ENCODE assay signal across 23 mouse cellular contexts in the genomic region with DNA sequence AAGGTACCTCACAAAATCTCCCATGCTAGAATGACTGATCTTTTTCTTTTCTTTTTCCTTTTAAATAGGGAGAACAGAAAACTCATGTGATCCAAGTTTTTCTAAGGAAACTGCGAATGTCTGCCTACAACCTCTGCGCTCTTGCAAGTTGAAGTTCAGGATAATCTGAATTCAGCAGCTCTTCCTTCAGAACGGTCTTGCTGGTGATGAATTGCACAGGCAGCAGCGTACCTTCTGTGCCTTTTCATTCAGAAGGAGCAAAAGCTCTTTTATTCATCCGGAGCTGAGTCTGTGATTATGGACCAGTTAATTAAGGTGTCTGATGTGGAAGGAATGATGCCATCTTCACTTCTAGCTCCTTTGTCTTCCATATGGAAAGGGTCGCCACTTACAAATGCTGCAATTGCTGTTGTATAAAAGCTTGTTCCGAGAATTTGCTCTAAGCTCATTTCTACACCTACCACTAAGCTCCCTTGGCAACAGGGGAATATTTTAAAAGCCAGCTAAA.
DNase-seq lines count a peak whose midpoint lies in the region; ATAC-seq lines count a peak whose summit lies in the region.
"Had no signal": no experiment of that assay in that cellular context is flagged by ENCODE, and none has a peak within 500 bp of the region (broad histone marks: within the 10 kb centered on the region; RNA-seq: fewer than 3 reads in every experiment).

No protein-coding gene starts in this region.

- no peaks in the 10 kb centered on the region for H3K36me3 ChIP-seq in hindbrain, embryonic 14.5 days (replicated peaks; ENCODE audit: control insufficient read depth, insufficient read depth)
- H3K36me3 ChIP-seq in hindbrain, embryonic 12.5 days = no peaks in the 10 kb centered on the region
- no peaks in the 10 kb centered on the region for H3K36me3 ChIP-seq in liver, embryonic 11.5 days (ENCODE audit: control insufficient read depth, insufficient read depth, low read length)
- H3K36me3 ChIP-seq: liver, embryonic 12.5 days; neural tube, embryonic 13.5 days had no signal

- no peaks in the 10 kb centered on the region for H3K4me1 ChIP-seq in hindbrain, embryonic 14.5 days (replicated peaks; ENCODE audit: control insufficient read depth, insufficient read depth, low read length)
- no peaks in the 10 kb centered on the region for H3K4me1 ChIP-seq in hindbrain, embryonic 12.5 days
- H3K4me1 ChIP-seq in liver, embryonic 11.5 days (replicated peaks; ENCODE audit: control insufficient read depth, insufficient read depth, low read length) = no peaks in the 10 kb centered on the region
- H3K4me1 ChIP-seq: liver, embryonic 12.5 days; megakaryocyte, embryonic 14.5 days had no signal

- no peak for DNase-seq in hindbrain, embryonic 14.5 days (ENCODE audit: low spot score)
- DNase-seq in left cerebral cortex, postnatal 14 days (ENCODE audit: low spot score in 2 of 2) = peak; percentile 5 to 21
- DNase-seq in left cerebral cortex, postnatal 4 days = no peak
- peak; percentile 23 to 38 for DNase-seq in right cerebral cortex, adult 2 months (ENCODE audit: low spot score in 2 of 2)
- no peak for DNase-seq in right cerebral cortex, postnatal 36 days (ENCODE audit: low spot score in 2 of 2)
- peak; percentile 34 for DNase-seq in telencephalon, adult 2 months (ENCODE audit: low read depth, low spot score)
- DNase-seq in liver, embryonic 11.5 days (ENCODE audit: low spot score) = no peak
- DNase-seq: adrenal gland, postnatal 36 days; B cell, adult 2 months; cerebellum, adult 2 months; cerebellum, postnatal 36 days; gastrocnemius, adult 2 months; heart, postnatal 10 days; kidney, adult 2 months; kidney, postnatal 10 days; lung, adult 2 months; thymus, postnatal 14 days had no signal

- H3K27ac ChIP-seq in hindbrain, embryonic 14.5 days = no peak overlapping the region
- H3K27ac ChIP-seq in hindbrain, embryonic 12.5 days = no peak overlapping the region
- H3K27ac ChIP-seq in liver, embryonic 11.5 days (ENCODE audit: low read depth, low read length) = no peak overlapping the region
- H3K27ac ChIP-seq: gastrocnemius, adult 2 months; liver, embryonic 12.5 days; neural tube, embryonic 13.5 days had no signal

- H3K27me3 ChIP-seq in hindbrain, embryonic 14.5 days (ENCODE audit: control insufficient read depth, insufficient read depth, low read length) = no peaks in the 10 kb centered on the region
- H3K27me3 ChIP-seq in hindbrain, embryonic 12.5 days = no peaks in the 10 kb centered on the region
- no peaks in the 10 kb centered on the region for H3K27me3 ChIP-seq in liver, embryonic 11.5 days (replicated peaks; ENCODE audit: control insufficient read depth, insufficient read depth, low read length)
- H3K27me3 ChIP-seq: liver, embryonic 12.5 days; megakaryocyte, embryonic 14.5 days; neural tube, embryonic 13.5 days had no signal

- no peaks in the 10 kb centered on the region for H3K9me3 ChIP-seq in hindbrain, embryonic 14.5 days (ENCODE audit: control insufficient read depth, low read length)
- no peaks in the 10 kb centered on the region for H3K9me3 ChIP-seq in hindbrain, embryonic 12.5 days (replicated peaks)
- H3K9me3 ChIP-seq in liver, embryonic 11.5 days (ENCODE audit: control insufficient read depth, low read length) = no peaks in the 10 kb centered on the region
- H3K9me3 ChIP-seq: liver, embryonic 12.5 days; neural tube, embryonic 13.5 days had no signal

- no peak overlapping the region for H3K9ac ChIP-seq in hindbrain, embryonic 14.5 days
- H3K9ac ChIP-seq in hindbrain, embryonic 12.5 days = no peak overlapping the region
- no peak overlapping the region for H3K9ac ChIP-seq in liver, embryonic 11.5 days (ENCODE audit: low read depth, low read length)
- H3K9ac ChIP-seq: liver, embryonic 12.5 days; neural tube, embryonic 13.5 days had no signal

- ATAC-seq in hindbrain, embryonic 14.5 days (ENCODE audit: low FRiP score) = no peak
- ATAC-seq in hindbrain, embryonic 12.5 days (ENCODE audit: low FRiP score) = no peak
- ATAC-seq in liver, embryonic 11.5 days (replicated peaks; ENCODE audit: low FRiP score) = no peak
- ATAC-seq: inflammation-experienced regulatory T-cells, adult 6 months; liver, embryonic 12.5 days had no signal

- intact Hi-C loops in left cerebral cortex, postnatal 14 days (cut with DNase I) = no loop called here
- intact Hi-C loops in left cerebral cortex, postnatal 4 days (cut with DNase I) = no loop called here

- H3K4me3 ChIP-seq in hindbrain, embryonic 14.5 days (replicated peaks; ENCODE audit: low read length) = no peak overlapping the region
- no peak overlapping the region for H3K4me3 ChIP-seq in hindbrain, embryonic 12.5 days
- H3K4me3 ChIP-seq in liver, embryonic 11.5 days (ENCODE audit: low read depth, low read length) = no peak overlapping the region
- H3K4me3 ChIP-seq: gastrocnemius, adult 2 months; liver, embryonic 12.5 days; megakaryocyte, embryonic 14.5 days; neural tube, embryonic 13.5 days had no signal

- WGBS in hindbrain, embryonic 14.5 days = 52% methylated on average over 7 of the region's 7 CpGs
- 67% methylated on average over 7 of the region's 7 CpGs for WGBS in hindbrain, embryonic 12.5 days
- WGBS in liver, embryonic 11.5 days = 83% methylated on average over 7 of the region's 7 CpGs

- H3K4me2 ChIP-seq in hindbrain, embryonic 14.5 days (replicated peaks) = 0 out of 2 replicates have a peak overlapping the region, but pooled peaks have one; percentile 3
- no peak overlapping the region for H3K4me2 ChIP-seq in hindbrain, embryonic 12.5 days (replicated peaks)
- H3K4me2 ChIP-seq in liver, embryonic 11.5 days = no peak overlapping the region
- H3K4me2 ChIP-seq: heart, embryonic 11.5 days; liver, embryonic 12.5 days; neural tube, embryonic 13.5 days had no signal

Comparison
In these comparisons a context has a peak if more than half of its experiments do, and no peak if none do; other contexts are left out.
1. DNase-seq: peak in left cerebral cortex, postnatal 14 days (2 of 2), right cerebral cortex, adult 2 months (2 of 2) and telencephalon, adult 2 months (single experiment); none in hindbrain, embryonic 14.5 days (single experiment), left cerebral cortex, postnatal 4 days (single experiment), right cerebral cortex, postnatal 36 days (0 of 2) and liver, embryonic 11.5 days (single experiment).